Mouse (Mus musculus) E14TG2a.4 (cell line): ENCODE results near the gene Snx25.

Source experiments
- H3K27me3 ChIP-seq: 2 replicates; pipeline ENCODE4 v1.6.1; 2014; ENCODE audit warnings: low read length, control low read depth; ENCODE audit not compliant: insufficient read depth
- H3K36me3 ChIP-seq: 2 replicates; pipeline ENCODE4 v1.6.1; 2014; ENCODE audit warnings: low read length, control low read depth; ENCODE audit not compliant: insufficient read depth
- H3K4me1 ChIP-seq: replicated peaks from 2 replicates; pipeline ENCODE4 v1.6.1; 2014; ENCODE audit warnings: low read depth, low read length, control low read depth
- H3K4me3 ChIP-seq: replicated peaks from 2 replicates; pipeline ENCODE4 v1.5.1; 2014; ENCODE audit warnings: mild to moderate bottlenecking, low read length
- H3K9me3 ChIP-seq: 2 replicates; pipeline ENCODE4 v1.6.1; 2014; ENCODE audit warnings: low read length, control low read depth
- CTCF ChIP-seq: conservative IDR thresholded peaks from 2 replicates; pipeline ENCODE4 v1.5.1; 2014; ENCODE audit warnings: low read length
- NANOG ChIP-seq: IDR thresholded peaks from 2 replicates; pipeline ENCODE4 v1.6.1; 2014; ENCODE audit warnings: borderline replicate concordance, low read length, mixed read lengths
- POU5F1 ChIP-seq: IDR thresholded peaks from 2 replicates; pipeline ENCODE4 v1.6.1; 2014; ENCODE audit warnings: low read length, borderline replicate concordance

Snx25 gene

GRCm38 (mm10) chr8:46152064-46153031, at the start of gene Snx25:
Snx25 (minus strand) TSS chr8:46152159.
- H3K36me3 ChIP-seq: no peaks in the 10 kb centered on the region
- H3K9me3 ChIP-seq: no peaks in the 10 kb centered on the region
- peak within 1 kb of the TSS; percentile 85 for H3K4me3 ChIP-seq
- peaks cover 51% of the 10 kb centered on the region for H3K27me3 ChIP-seq
- H3K4me1 ChIP-seq: peaks cover 13% of the 10 kb centered on the region
- TF ChIP-seq CTCF (no peak), NANOG (no peak), POU5F1 (no peak)

GRCm38 (mm10) chr8:46197673-46198072, 45.7 kb upstream of the Snx25 start:
- Histone ChIP-seq H3K4me1 (peaks cover 12% of the 10 kb centered on the region), H3K4me3 (no peak overlapping the region), H3K9me3 (no peaks in the 10 kb centered on the region), H3K27me3 (peaks cover 3% of the 10 kb centered on the region; the same call in 1 of the 2 replicates), H3K36me3 (peaks cover 15% of the 10 kb centered on the region; the same call in 1 of the 2 replicates)
- no peak for TF ChIP-seq CTCF
- no peak for TF ChIP-seq POU5F1
- no peak for TF ChIP-seq NANOG

- Histone ChIP-seq H3K9me3 (no peaks in the 10 kb centered on the region), H3K4me3 (no peak overlapping the region), H3K27me3 (peaks cover 3% of the 10 kb centered on the region; the same call in 1 of the 2 replicates), H3K36me3 (peaks cover 15% of the 10 kb centered on the region; the same call in 1 of the 2 replicates), H3K4me1 (peaks cover 12% of the 10 kb centered on the region)
- TF ChIP-seq CTCF (no peak), POU5F1 (no peak), NANOG (no peak)
Measured at GRCm38 (mm10) chr8:46196877-46197276, 44.9 kb upstream of the Snx25 start.

- peaks cover 12% of the 10 kb centered on the region for H3K4me1 ChIP-seq
- peaks cover 14% of the 10 kb centered on the region for H3K36me3 ChIP-seq
- no peaks in the 10 kb centered on the region for H3K27me3 ChIP-seq
- no peak overlapping the region for H3K4me3 ChIP-seq
- no peaks in the 10 kb centered on the region for H3K9me3 ChIP-seq
- no peak for TF ChIP-seq CTCF
- no peak for TF ChIP-seq POU5F1
- TF ChIP-seq NANOG: no peak
Measured at GRCm38 (mm10) chr8:46193100-46193499, 41.1 kb upstream of the Snx25 start.

- Histone ChIP-seq H3K27me3 (no peaks in the 10 kb centered on the region), H3K4me3 (no peak overlapping the region), H3K4me1 (no peaks in the 10 kb centered on the region), H3K36me3 (no peaks in the 10 kb centered on the region), H3K9me3 (no peaks in the 10 kb centered on the region)
- TF ChIP-seq CTCF (peak; percentile 72), NANOG (no peak)
Measured at GRCm38 (mm10) chr8:46185361-46185760, 33.4 kb upstream of the Snx25 start.

GRCm38 (mm10) chr8:46180136-46180535, 28.2 kb upstream of the Snx25 start:
- H3K27me3 ChIP-seq: no peaks in the 10 kb centered on the region
- no peaks in the 10 kb centered on the region for H3K36me3 ChIP-seq
- no peaks in the 10 kb centered on the region for H3K9me3 ChIP-seq
- no peak overlapping the region for H3K4me3 ChIP-seq
- TF ChIP-seq POU5F1: no peak
- H3K4me1 ChIP-seq: no peaks in the 10 kb centered on the region

- Histone ChIP-seq H3K4me3 (no peak overlapping the region), H3K9me3 (no peaks in the 10 kb centered on the region), H3K4me1 (no peaks in the 10 kb centered on the region)
Measured at GRCm38 (mm10) chr8:46173651-46174050, 21.7 kb upstream of the Snx25 start.

GRCm38 (mm10) chr8:46163870-46164190, 11.9 kb upstream of the Snx25 start:
- peaks cover 11% of the 10 kb centered on the region for H3K9me3 ChIP-seq
- H3K27me3 ChIP-seq: peaks cover 8% of the 10 kb centered on the region; the same call in 1 of the 2 replicates
- peak overlapping the region; percentile 91 for H3K4me3 ChIP-seq
- H3K36me3 ChIP-seq: no peaks in the 10 kb centered on the region
- peaks cover 19% of the 10 kb centered on the region for H3K4me1 ChIP-seq
- no peak for TF ChIP-seq POU5F1
- no peak for TF ChIP-seq NANOG
- no peak for TF ChIP-seq CTCF

More at GRCm38 (mm10) chr8:46173651-46174050, 21.7 kb upstream of the Snx25 start:
- Histone ChIP-seq H3K27me3 (no peaks in the 10 kb centered on the region), H3K36me3 (peaks cover 15% of the 10 kb centered on the region)
- no peak for TF ChIP-seq POU5F1
